17 mouse cellular contexts compared by ENCODE assay signal in genomic region chr7:130190329-130190975, GRCm38 (mm10).
DNase-seq lines count a peak whose midpoint lies in the region; ATAC-seq and TF ChIP-seq lines count a peak whose summit lies in the region.
"Had no signal": no experiment of that assay in that cellular context is flagged by ENCODE, and none has a peak within 500 bp of the region (broad histone marks: within the 10 kb centered on the region; RNA-seq: fewer than 3 reads in every experiment).

No protein-coding gene starts in this region.

- no peak for ATAC-seq in hindbrain, embryonic 16.5 days
- ATAC-seq in hindbrain, postnatal 0 days, result no peak
- no peak for ATAC-seq in neural tube, embryonic 12.5 days (ENCODE audit: low FRiP score, low read depth)
- ATAC-seq in limb, embryonic 11.5 days (ENCODE audit: insufficient number of reproducible peaks, low FRiP score, low TSS enrichment, low read depth), result peak; percentile 62; the same call in 1 of the 2 replicates
- no peak for ATAC-seq in heart, embryonic 12.5 days (ENCODE audit: insufficient number of reproducible peaks, low FRiP score)
- no peak for ATAC-seq in midbrain, embryonic 15.5 days (replicated peaks)

- 0 out of 2 replicates have a peak overlapping the region, but pooled peaks have one; percentile 8 for H3K4me2 ChIP-seq in hindbrain, embryonic 16.5 days (ENCODE audit: low read length)
- no peak overlapping the region for H3K4me2 ChIP-seq in hindbrain, postnatal 0 days (ENCODE audit: low read depth, low read length)
- H3K4me2 ChIP-seq in neural tube, embryonic 12.5 days (replicated peaks), result 0 out of 2 replicates have a peak overlapping the region, but pooled peaks have one; percentile 14
- H3K4me2 ChIP-seq in limb, embryonic 11.5 days (ENCODE audit: low read depth, severe bottlenecking), result peak overlapping the region; percentile 10; the same call in 1 of the 2 replicates
- no peak overlapping the region for H3K4me2 ChIP-seq in heart, embryonic 12.5 days
- no peak overlapping the region for H3K4me2 ChIP-seq in midbrain, embryonic 15.5 days
- H3K4me2 ChIP-seq: embryonic facial prominence, embryonic 12.5 days; forebrain, embryonic 12.5 days; hindbrain, embryonic 15.5 days; liver, embryonic 13.5 days had no signal

- H3K9ac ChIP-seq in hindbrain, embryonic 16.5 days (ENCODE audit: low read depth, low read length), result no peak overlapping the region
- H3K9ac ChIP-seq in hindbrain, postnatal 0 days (replicated peaks; ENCODE audit: low read length), result no peak overlapping the region
- no peak overlapping the region for H3K9ac ChIP-seq in neural tube, embryonic 12.5 days
- H3K9ac ChIP-seq in limb, embryonic 11.5 days (ENCODE audit: low read length), result no peak overlapping the region
- H3K9ac ChIP-seq in heart, embryonic 12.5 days, result no peak overlapping the region
- H3K9ac ChIP-seq in midbrain, embryonic 15.5 days, result no peak overlapping the region
- H3K9ac ChIP-seq: embryonic facial prominence, embryonic 12.5 days; forebrain, embryonic 12.5 days; hindbrain, embryonic 15.5 days; liver, embryonic 13.5 days had no signal

- 60% methylated on average over 15 of the region's 15 CpGs for WGBS in hindbrain, embryonic 16.5 days
- WGBS in hindbrain, postnatal 0 days, result 57% methylated on average over 15 of the region's 15 CpGs
- WGBS in neural tube, embryonic 12.5 days, result 31% methylated on average over 15 of the region's 15 CpGs
- WGBS in limb, embryonic 11.5 days, result 34% methylated on average over 15 of the region's 15 CpGs
- 69% methylated on average over 15 of the region's 15 CpGs for WGBS in heart, embryonic 12.5 days
- 70% methylated on average over 15 of the region's 15 CpGs for WGBS in midbrain, embryonic 15.5 days

- H3K36me3 ChIP-seq in hindbrain, embryonic 16.5 days (ENCODE audit: control insufficient read depth, insufficient read depth, low read length), result no peaks in the 10 kb centered on the region
- no peaks in the 10 kb centered on the region for H3K36me3 ChIP-seq in hindbrain, postnatal 0 days (ENCODE audit: insufficient read depth, low read length)
- peaks cover 5% of the 10 kb centered on the region; the same call in 1 of the 2 replicates for H3K36me3 ChIP-seq in neural tube, embryonic 12.5 days
- H3K36me3 ChIP-seq in limb, embryonic 11.5 days (ENCODE audit: control insufficient read depth, insufficient read depth, low read length), result no peaks in the 10 kb centered on the region
- peaks cover 16% of the 10 kb centered on the region for H3K36me3 ChIP-seq in heart, embryonic 12.5 days
- no peaks in the 10 kb centered on the region for H3K36me3 ChIP-seq in midbrain, embryonic 15.5 days (replicated peaks)
- H3K36me3 ChIP-seq: hindbrain, embryonic 15.5 days had no signal

- H3K4me3 ChIP-seq in hindbrain, embryonic 16.5 days (ENCODE audit: low read length), result no peak overlapping the region
- H3K4me3 ChIP-seq in hindbrain, postnatal 0 days (ENCODE audit: low read length), result no peak overlapping the region
- H3K4me3 ChIP-seq in neural tube, embryonic 12.5 days, result no peak overlapping the region
- H3K4me3 ChIP-seq in limb, embryonic 11.5 days (ENCODE audit: low read depth, low read length), result no peak overlapping the region
- H3K4me3 ChIP-seq in heart, embryonic 12.5 days, result no peak overlapping the region
- no peak overlapping the region for H3K4me3 ChIP-seq in midbrain, embryonic 15.5 days
- H3K4me3 ChIP-seq: embryonic facial prominence, embryonic 12.5 days; forebrain, embryonic 12.5 days; heart, embryonic 10.5 days; hindbrain, embryonic 15.5 days; liver, embryonic 13.5 days had no signal

- TF ChIP-seq CTCF in hindbrain, postnatal 0 days (IDR thresholded peaks at IDR 0.05; ENCODE audit: low read depth), result no peak

- no peaks in the 10 kb centered on the region for H3K27me3 ChIP-seq in hindbrain, embryonic 16.5 days (replicated peaks; ENCODE audit: control insufficient read depth, insufficient read depth, low read length)
- H3K27me3 ChIP-seq in hindbrain, postnatal 0 days (ENCODE audit: insufficient read depth, low read length), result no peaks in the 10 kb centered on the region
- no peaks in the 10 kb centered on the region for H3K27me3 ChIP-seq in neural tube, embryonic 12.5 days (replicated peaks)
- no peaks in the 10 kb centered on the region for H3K27me3 ChIP-seq in limb, embryonic 11.5 days (ENCODE audit: control insufficient read depth, insufficient read depth, low read length)
- H3K27me3 ChIP-seq in heart, embryonic 12.5 days (replicated peaks), result no peaks in the 10 kb centered on the region
- H3K27me3 ChIP-seq in midbrain, embryonic 15.5 days (replicated peaks), result no peaks in the 10 kb centered on the region
- H3K27me3 ChIP-seq: embryonic facial prominence, embryonic 12.5 days; forebrain, embryonic 12.5 days; hindbrain, embryonic 15.5 days; liver, embryonic 13.5 days had no signal

- DNase-seq in hindbrain, postnatal 0 days (ENCODE audit: low spot score), result no peak
- no peak for DNase-seq in neural tube, embryonic 10.5 days (ENCODE audit: extremely low spot score, low spot score)
- no peak for DNase-seq in limb, embryonic 11.5 days (ENCODE audit: low spot score)
- DNase-seq: B cell, adult 2 months; cerebellum, adult 8-10 months; kidney, postnatal 25 days; liver, embryonic 13.5 days; lung, postnatal 14 days; right cerebral cortex, postnatal 4 days had no signal

- no peaks in the 10 kb centered on the region for H3K4me1 ChIP-seq in hindbrain, embryonic 16.5 days (ENCODE audit: control insufficient read depth, insufficient read depth, low read depth, low read length)
- no peaks in the 10 kb centered on the region for H3K4me1 ChIP-seq in hindbrain, postnatal 0 days (ENCODE audit: insufficient read depth, low read length)
- H3K4me1 ChIP-seq in neural tube, embryonic 12.5 days, result peaks cover 20% of the 10 kb centered on the region
- peaks cover 14% of the 10 kb centered on the region for H3K4me1 ChIP-seq in limb, embryonic 11.5 days (ENCODE audit: control insufficient read depth, insufficient read depth, low read length)
- H3K4me1 ChIP-seq in heart, embryonic 12.5 days (replicated peaks), result no peaks in the 10 kb centered on the region; the same call in 1 of the 2 replicates
- H3K4me1 ChIP-seq in midbrain, embryonic 15.5 days, result no peaks in the 10 kb centered on the region
- H3K4me1 ChIP-seq: forebrain, embryonic 12.5 days; hindbrain, embryonic 15.5 days; liver, embryonic 13.5 days had no signal

- no peak overlapping the region for H3K27ac ChIP-seq in hindbrain, embryonic 16.5 days (ENCODE audit: low read depth, low read length)
- H3K27ac ChIP-seq in hindbrain, postnatal 0 days, result no peak overlapping the region
- H3K27ac ChIP-seq in neural tube, embryonic 12.5 days, result no peak overlapping the region
- H3K27ac ChIP-seq in limb, embryonic 11.5 days (replicated peaks; ENCODE audit: low read depth, low read length), result peak overlapping the region; percentile 54; the same call in 1 of the 2 replicates
- no peak overlapping the region for H3K27ac ChIP-seq in heart, embryonic 12.5 days (ENCODE audit: poor library complexity, severe bottlenecking)
- no peak overlapping the region for H3K27ac ChIP-seq in midbrain, embryonic 15.5 days
- H3K27ac ChIP-seq: embryonic facial prominence, embryonic 12.5 days; forebrain, embryonic 12.5 days; heart, embryonic 10.5 days; hindbrain, embryonic 15.5 days; liver, embryonic 13.5 days had no signal

- no peaks in the 10 kb centered on the region for H3K9me3 ChIP-seq in hindbrain, embryonic 16.5 days (ENCODE audit: control insufficient read depth, low read length)
- H3K9me3 ChIP-seq in hindbrain, postnatal 0 days (ENCODE audit: low read length), result no peaks in the 10 kb centered on the region
- H3K9me3 ChIP-seq in neural tube, embryonic 12.5 days, result no peaks in the 10 kb centered on the region
- H3K9me3 ChIP-seq in limb, embryonic 11.5 days (ENCODE audit: control insufficient read depth, low read length), result no peaks in the 10 kb centered on the region
- no peaks in the 10 kb centered on the region for H3K9me3 ChIP-seq in heart, embryonic 12.5 days (replicated peaks)
- no peaks in the 10 kb centered on the region for H3K9me3 ChIP-seq in midbrain, embryonic 15.5 days
- H3K9me3 ChIP-seq: embryonic facial prominence, embryonic 12.5 days; forebrain, embryonic 12.5 days; heart, embryonic 10.5 days; hindbrain, embryonic 15.5 days; liver, embryonic 13.5 days had no signal

Comparison
In these comparisons a context has a peak if more than half of its experiments do, and no peak if none do; other contexts are left out.
1. H3K4me2 ChIP-seq: peak in hindbrain, embryonic 16.5 days (single experiment), neural tube, embryonic 12.5 days (single experiment) and limb, embryonic 11.5 days (single experiment); none in hindbrain, postnatal 0 days (single experiment), heart, embryonic 12.5 days (single experiment) and midbrain, embryonic 15.5 days (single experiment).